Mouse (Mus musculus): ENCODE data around the gene 3110040N11Rik.

DNA sequence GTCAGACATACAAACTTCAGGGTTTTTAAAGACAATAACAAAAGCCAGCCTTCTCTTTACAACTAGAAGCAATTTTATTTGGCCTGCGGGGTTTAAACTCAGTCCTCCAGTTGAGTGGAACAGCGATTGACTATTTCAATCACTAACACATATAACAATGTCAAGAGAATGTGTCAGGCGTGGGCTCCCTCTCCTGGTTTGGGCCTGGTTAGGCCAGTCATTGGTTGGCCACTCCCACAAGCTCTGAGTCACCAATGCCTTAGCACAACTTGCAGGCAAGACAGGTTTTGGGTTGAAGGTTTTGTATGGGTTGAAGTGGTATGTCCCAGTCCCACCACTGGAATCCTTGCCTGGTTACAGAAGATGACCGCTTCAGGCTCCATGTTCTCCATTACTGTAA lies 45.1 kb downstream of the 3110040N11Rik start:
- TF ChIP-seq CTCF (IDR thresholded peaks at IDR 0.05) (peak; percentile 73), EP300 (IDR thresholded peaks at IDR 0.05; ENCODE audit: insufficient read depth, low read depth, low read length) (0 out of 2 replicates have a peak, but pooled peaks have one; percentile 70), POLR2A (IDR thresholded peaks at IDR 0.05; ENCODE audit: insufficient read depth, low read depth, low read length) (no peak)
